Comparison of ENCODE assay signal across 21 mouse cellular contexts in the genomic region with DNA sequence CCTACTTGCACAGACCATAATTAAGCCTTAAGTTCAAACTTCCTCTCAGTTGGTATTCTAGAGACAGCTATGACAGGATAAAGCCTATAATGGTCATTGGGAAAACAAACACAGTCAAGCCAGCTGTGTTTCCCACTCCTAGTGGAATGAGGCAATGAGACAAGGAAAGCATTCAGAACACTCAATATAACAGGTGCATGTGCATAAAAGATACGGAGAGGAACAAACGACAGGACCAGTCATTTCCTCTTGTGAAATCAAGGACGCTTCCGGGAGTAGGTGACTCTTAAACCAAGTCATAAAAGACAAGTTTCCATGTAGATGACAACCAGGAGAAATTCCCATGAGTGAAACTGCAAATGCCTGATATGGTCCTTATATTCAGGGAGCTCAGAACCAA.
DNase-seq lines count a peak whose midpoint lies in the region; ATAC-seq and TF ChIP-seq lines count a peak whose summit lies in the region.
"Had no signal": no experiment of that assay in that cellular context is flagged by ENCODE, and none has a peak within 500 bp of the region (broad histone marks: within the 10 kb centered on the region; RNA-seq: fewer than 3 reads in every experiment).

No protein-coding gene starts in this region.

- H3K36me3 ChIP-seq in intestine, postnatal 0 days (ENCODE audit: control insufficient read depth, insufficient read depth) = no peaks in the 10 kb centered on the region
- H3K36me3 ChIP-seq in intestine, embryonic 16.5 days (ENCODE audit: control insufficient read depth, insufficient read depth, low read length) = no peaks in the 10 kb centered on the region
- no peaks in the 10 kb centered on the region for H3K36me3 ChIP-seq in midbrain, embryonic 11.5 days (ENCODE audit: control insufficient read depth, insufficient read depth, low read length)
- H3K36me3 ChIP-seq in midbrain, embryonic 15.5 days (replicated peaks) = no peaks in the 10 kb centered on the region
- H3K36me3 ChIP-seq in neural tube, embryonic 15.5 days = no peaks in the 10 kb centered on the region
- H3K36me3 ChIP-seq: G1E had no signal

- no peaks in the 10 kb centered on the region for H3K4me1 ChIP-seq in intestine, postnatal 0 days (replicated peaks; ENCODE audit: control insufficient read depth, insufficient read depth, low read length)
- no peaks in the 10 kb centered on the region for H3K4me1 ChIP-seq in intestine, embryonic 16.5 days (ENCODE audit: control insufficient read depth, insufficient read depth, low read length)
- no peaks in the 10 kb centered on the region for H3K4me1 ChIP-seq in midbrain, embryonic 11.5 days (ENCODE audit: control insufficient read depth, insufficient read depth, low read length)
- no peaks in the 10 kb centered on the region for H3K4me1 ChIP-seq in midbrain, embryonic 15.5 days
- no peaks in the 10 kb centered on the region for H3K4me1 ChIP-seq in neural tube, embryonic 15.5 days

- TF ChIP-seq CTCF in intestine, postnatal 0 days (IDR thresholded peaks at IDR 0.05; ENCODE audit: low read depth) = no peak

- H3K9me3 ChIP-seq in intestine, postnatal 0 days (ENCODE audit: control insufficient read depth) = no peaks in the 10 kb centered on the region
- H3K9me3 ChIP-seq in intestine, embryonic 16.5 days (ENCODE audit: control insufficient read depth, low read length) = no peaks in the 10 kb centered on the region
- no peaks in the 10 kb centered on the region for H3K9me3 ChIP-seq in midbrain, embryonic 11.5 days (ENCODE audit: control insufficient read depth, low read length)
- no peaks in the 10 kb centered on the region for H3K9me3 ChIP-seq in midbrain, embryonic 15.5 days
- H3K9me3 ChIP-seq in neural tube, embryonic 15.5 days (replicated peaks) = no peaks in the 10 kb centered on the region

- ATAC-seq in intestine, postnatal 0 days = peak; percentile 76
- no peak for ATAC-seq in intestine, embryonic 16.5 days
- ATAC-seq in midbrain, embryonic 11.5 days (ENCODE audit: low FRiP score) = no peak
- no peak for ATAC-seq in midbrain, embryonic 15.5 days (replicated peaks)
- ATAC-seq in neural tube, embryonic 15.5 days (ENCODE audit: low FRiP score) = no peak
- ATAC-seq: activated CD4-positive, CD25-positive, alpha-beta regulatory T cell, adult 4 months; CD4-positive, CD25-positive, alpha-beta regulatory T cell, adult 4 months; Patski had no signal

- no peak overlapping the region for H3K4me2 ChIP-seq in intestine, postnatal 0 days (replicated peaks; ENCODE audit: low read depth)
- no peak overlapping the region for H3K4me2 ChIP-seq in intestine, embryonic 16.5 days (ENCODE audit: low read depth, low read length)
- H3K4me2 ChIP-seq in midbrain, embryonic 11.5 days = no peak overlapping the region
- no peak overlapping the region for H3K4me2 ChIP-seq in midbrain, embryonic 15.5 days
- H3K4me2 ChIP-seq in neural tube, embryonic 15.5 days = no peak overlapping the region

- no peaks in the 10 kb centered on the region for H3K27me3 ChIP-seq in intestine, postnatal 0 days (replicated peaks; ENCODE audit: control insufficient read depth, insufficient read depth, low read length)
- no peaks in the 10 kb centered on the region for H3K27me3 ChIP-seq in intestine, embryonic 16.5 days (replicated peaks; ENCODE audit: control insufficient read depth, insufficient read depth, low read length)
- no peaks in the 10 kb centered on the region for H3K27me3 ChIP-seq in midbrain, embryonic 11.5 days (ENCODE audit: control insufficient read depth, insufficient read depth, low read length)
- no peaks in the 10 kb centered on the region for H3K27me3 ChIP-seq in midbrain, embryonic 15.5 days (replicated peaks)
- H3K27me3 ChIP-seq in neural tube, embryonic 15.5 days (replicated peaks) = no peaks in the 10 kb centered on the region
- H3K27me3 ChIP-seq: CH12.LX, Patski had no signal

- DNase-seq in midbrain, embryonic 11.5 days (ENCODE audit: low spot score, missing footprints) = peak; percentile 35
- peak; percentile 57 for DNase-seq in large intestine, adult 2 months (ENCODE audit: low read depth, low spot score)
- DNase-seq: adrenal gland, adult 2 months; adrenal gland, adult 8-10 months; adrenal gland, postnatal 10 days; adrenal gland, postnatal 14 days; adrenal gland, postnatal 25 days; adrenal gland, postnatal 36 days; B cell, adult 2 months; cerebellum, adult 11 months; cerebellum, adult 11-12 months; cerebellum, adult 18-20 months had no signal

- 45% methylated on average over 4 of the region's 4 CpGs for WGBS in intestine, postnatal 0 days
- WGBS in intestine, embryonic 16.5 days = 72% methylated on average over 4 of the region's 4 CpGs
- WGBS in midbrain, embryonic 11.5 days = 94% methylated on average over 4 of the region's 4 CpGs
- WGBS in midbrain, embryonic 15.5 days = 90% methylated on average over 4 of the region's 4 CpGs
- WGBS in large intestine, adult 2 months = 34% methylated on average over 4 of the region's 4 CpGs
- WGBS in neural tube, embryonic 15.5 days = 88% methylated on average over 4 of the region's 4 CpGs

- H3K4me3 ChIP-seq in intestine, postnatal 0 days (ENCODE audit: low read depth, low read length) = no peak overlapping the region
- H3K4me3 ChIP-seq in intestine, embryonic 16.5 days (ENCODE audit: low read length) = no peak overlapping the region
- no peak overlapping the region for H3K4me3 ChIP-seq in midbrain, embryonic 11.5 days (ENCODE audit: low read depth, low read length)
- H3K4me3 ChIP-seq in midbrain, embryonic 15.5 days = no peak overlapping the region
- no peak overlapping the region for H3K4me3 ChIP-seq in neural tube, embryonic 15.5 days (replicated peaks)

- H3K9ac ChIP-seq in intestine, postnatal 0 days (ENCODE audit: low read depth, low read length) = no peak overlapping the region
- no peak overlapping the region for H3K9ac ChIP-seq in intestine, embryonic 16.5 days (ENCODE audit: low read depth, low read length)
- H3K9ac ChIP-seq in midbrain, embryonic 11.5 days (ENCODE audit: low read length) = no peak overlapping the region
- no peak overlapping the region for H3K9ac ChIP-seq in midbrain, embryonic 15.5 days
- no peak overlapping the region for H3K9ac ChIP-seq in neural tube, embryonic 15.5 days (replicated peaks)

- no peak overlapping the region for H3K27ac ChIP-seq in intestine, postnatal 0 days (ENCODE audit: low read depth, low read length)
- H3K27ac ChIP-seq in intestine, embryonic 16.5 days (ENCODE audit: low read length) = no peak overlapping the region
- H3K27ac ChIP-seq in midbrain, embryonic 11.5 days (ENCODE audit: low read depth, low read length) = no peak overlapping the region
- H3K27ac ChIP-seq in midbrain, embryonic 15.5 days = no peak overlapping the region
- H3K27ac ChIP-seq in neural tube, embryonic 15.5 days (replicated peaks) = no peak overlapping the region
